Mouse (Mus musculus) cerebellum, postnatal 36 days (tissue): ENCODE results near the gene Klhl8.

ENCODE experiments used
- DNase-seq, 2 experiments: peaks; one replicate each; pipeline ENCODE4 v3.0.0; 2021 to 2022; ENCODE audit warnings: mixed read lengths in 2 of 2

The Klhl8 gene

DNA sequence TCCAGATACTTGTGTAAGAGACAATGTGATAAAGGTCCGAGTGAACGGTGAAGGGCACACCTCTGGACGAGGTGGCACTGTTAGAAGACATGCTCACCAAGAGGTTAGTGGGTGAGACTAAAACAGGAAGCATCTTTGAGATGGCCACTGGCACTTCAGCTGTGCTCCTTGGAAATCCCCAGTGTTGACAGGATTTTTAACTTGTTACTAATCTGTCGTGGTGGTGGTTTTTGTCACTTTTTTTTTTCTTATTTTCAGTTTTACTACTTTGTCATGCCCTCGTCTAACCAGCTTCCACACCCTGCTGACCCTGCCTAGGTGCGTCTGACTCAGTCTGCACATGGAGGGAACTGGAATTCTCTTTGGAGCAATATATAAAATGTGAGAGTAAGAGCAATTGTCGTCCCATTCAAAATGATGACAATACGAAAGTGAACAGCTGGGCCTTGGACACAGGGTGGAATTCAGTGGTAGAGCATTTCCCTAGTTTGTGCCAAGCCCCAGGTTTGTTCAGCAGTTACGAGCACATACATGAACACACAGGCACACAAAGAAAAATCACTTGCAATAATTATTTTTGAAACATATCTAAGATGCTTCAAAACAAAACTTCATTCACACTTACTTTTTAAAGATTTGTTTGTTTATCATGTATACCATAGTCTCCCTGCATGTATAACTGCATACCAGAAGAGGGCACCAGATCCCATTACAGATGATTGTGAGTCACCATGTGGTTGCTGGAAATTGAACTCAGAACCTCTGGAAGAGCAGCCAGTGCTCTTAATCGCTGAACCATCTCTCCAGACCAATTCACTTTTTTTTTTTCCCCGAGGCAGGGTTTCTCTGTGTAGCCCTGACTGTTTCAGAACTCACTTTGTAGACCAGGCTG is 3.5 kb upstream of the Klhl8 start:
- DNase-seq = no peak

DNA sequence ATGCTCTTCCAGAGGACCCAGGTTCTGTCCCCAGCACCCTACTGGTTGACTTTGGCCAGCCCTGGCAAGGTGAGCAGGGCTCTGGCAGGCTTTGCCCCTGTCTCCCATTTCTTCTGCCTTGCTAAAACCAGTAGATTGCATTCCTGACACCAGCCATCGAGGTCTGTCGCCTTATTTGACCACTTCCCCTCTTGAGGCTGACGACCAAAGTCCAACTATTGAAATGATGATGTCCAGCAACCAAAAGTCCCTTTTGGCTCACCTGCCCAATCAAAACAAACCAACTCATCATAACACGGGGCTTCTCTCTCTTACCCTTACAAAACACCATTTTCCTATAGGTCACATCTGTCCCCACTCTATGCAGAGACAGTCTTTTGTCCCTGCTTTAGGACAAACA is 2.1 kb upstream of the Klhl8 start:
- no peak for DNase-seq

GRCm38 (mm10) chr5:103911555-103911954 is 496 bp upstream of the Klhl8 start:
- no peak for DNase-seq

- DNase-seq = no peak
Observed at GRCm38 (mm10) chr5:103910156-103910555, 903 bp downstream of the Klhl8 start.

DNA sequence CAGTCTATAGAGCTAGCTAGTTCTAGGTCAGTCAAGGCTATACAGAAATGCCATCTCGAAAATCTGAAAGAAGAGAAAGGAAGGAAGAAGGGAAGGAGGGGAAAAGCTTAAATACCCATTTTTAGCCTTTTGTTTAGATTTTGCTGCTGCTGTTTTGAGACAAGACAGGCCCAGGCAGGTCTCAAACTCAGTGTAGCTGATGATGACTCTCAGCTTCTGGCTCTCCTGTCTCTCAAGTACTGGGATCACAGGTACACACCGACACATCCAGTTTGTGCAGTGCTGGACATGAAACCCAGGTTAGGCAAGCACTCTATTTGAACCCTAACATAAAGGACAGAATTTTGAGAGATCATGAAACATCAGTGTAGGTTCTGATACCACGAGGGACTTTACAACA is 1.6 kb downstream of the Klhl8 start:
- no peak for DNase-seq

- no peak for DNase-seq
Observed at GRCm38 (mm10) chr5:103908851-103909250, 2.2 kb downstream of the Klhl8 start.

DNA sequence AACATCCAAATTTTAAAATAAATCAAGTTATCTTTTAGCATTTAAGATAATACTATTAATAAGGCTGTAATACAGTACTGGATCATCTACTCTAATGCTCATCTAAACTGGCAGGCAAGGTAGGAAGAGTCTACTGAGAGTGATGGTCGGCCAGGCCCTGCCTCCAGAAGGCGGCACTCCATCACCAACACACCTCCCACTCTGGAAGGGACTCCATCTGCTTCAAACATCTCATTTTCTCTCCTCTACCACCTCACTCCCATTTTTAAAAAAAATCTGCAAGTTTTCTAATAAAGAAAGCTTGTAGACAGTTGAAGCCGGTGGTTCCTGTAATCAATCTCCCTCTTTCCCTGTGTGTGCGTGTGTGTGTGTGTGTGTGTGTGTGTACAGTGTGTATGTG is 3.2 kb downstream of the Klhl8 start:
- no peak for DNase-seq

DNA sequence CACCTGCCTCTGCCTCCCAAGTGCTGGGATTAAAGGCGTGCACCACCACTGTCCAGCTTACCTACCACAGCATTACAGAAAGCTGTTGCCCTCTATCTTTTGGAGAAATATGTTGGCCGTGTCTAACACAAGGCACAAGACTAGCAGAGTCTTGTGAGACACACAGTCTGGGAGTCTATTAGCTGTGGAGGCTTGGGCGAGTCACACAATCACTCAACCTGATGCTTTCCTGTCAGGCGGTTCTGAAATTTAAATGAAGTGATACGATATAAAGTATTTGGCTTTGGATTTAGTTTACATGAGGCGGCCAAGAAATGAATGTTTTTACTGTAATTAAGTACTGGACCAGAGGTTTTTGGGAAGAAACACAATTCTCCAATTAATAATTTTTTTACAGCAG is 4.9 kb downstream of the Klhl8 start:
- DNase-seq = no peak

DNA sequence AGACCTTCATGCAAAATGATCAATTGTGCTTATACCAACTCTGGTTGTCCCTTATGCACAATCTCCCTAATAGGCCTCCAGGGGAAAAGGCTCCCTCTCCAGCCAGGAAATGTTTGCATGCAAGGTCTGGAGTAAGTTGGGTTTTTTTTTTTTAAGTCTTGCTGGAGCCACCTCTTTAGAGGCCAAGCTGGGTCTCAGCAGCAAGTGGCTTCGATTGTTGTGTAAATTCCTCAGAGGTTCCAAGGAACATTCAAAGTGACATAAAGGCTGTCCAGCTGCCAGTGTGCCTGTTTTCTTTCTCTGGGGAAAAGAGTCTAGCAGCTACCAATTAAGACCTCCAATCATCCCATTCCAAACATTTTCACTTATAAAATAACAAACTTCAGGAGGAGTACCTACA is 12.7 kb downstream of the Klhl8 start:
- DNase-seq = no peak

GRCm38 (mm10) chr5:103889766-103890165 is 21.3 kb downstream of the Klhl8 start:
- no peak for DNase-seq

DNA sequence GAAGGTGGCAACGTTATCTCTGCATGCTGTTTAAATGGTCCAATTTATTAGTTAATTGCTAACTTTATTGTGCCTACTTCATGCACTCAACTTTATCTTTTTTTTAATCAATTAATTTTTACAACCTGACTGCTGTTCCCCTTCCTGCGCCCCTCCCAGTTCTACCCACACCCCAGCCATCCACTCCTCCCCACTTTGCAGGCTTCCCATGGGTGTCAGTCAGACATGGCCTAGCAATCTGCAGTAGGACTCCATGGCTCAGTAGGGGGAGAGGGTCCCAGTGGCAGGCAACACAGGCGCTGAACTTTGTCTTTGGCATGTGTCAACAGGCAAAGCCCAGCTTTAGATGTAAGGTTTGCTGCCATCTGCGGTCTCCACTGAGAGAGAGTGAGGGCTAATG is 47.3 kb downstream of the Klhl8 start:
- DNase-seq = no peak

DNA sequence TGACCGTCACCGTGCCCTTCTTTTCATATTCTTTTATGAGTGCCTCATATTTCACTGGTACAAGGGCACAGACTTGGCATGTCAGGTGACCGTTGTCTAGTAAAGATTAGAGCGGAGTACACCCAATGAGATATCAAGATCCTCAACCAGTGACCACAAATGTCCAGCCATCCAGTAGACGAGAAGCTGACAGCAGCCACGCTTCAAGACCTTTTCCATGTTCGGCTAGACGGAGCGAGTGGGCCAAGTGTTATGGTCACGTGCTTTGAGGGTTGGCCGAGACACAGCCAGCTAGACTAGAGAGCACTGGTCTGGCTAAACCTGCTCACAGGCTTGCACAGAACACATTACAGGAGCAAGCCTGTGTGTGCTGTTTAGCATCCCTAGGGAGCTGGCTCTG is 50.4 kb downstream of the Klhl8 start:
- no peak for DNase-seq

DNA sequence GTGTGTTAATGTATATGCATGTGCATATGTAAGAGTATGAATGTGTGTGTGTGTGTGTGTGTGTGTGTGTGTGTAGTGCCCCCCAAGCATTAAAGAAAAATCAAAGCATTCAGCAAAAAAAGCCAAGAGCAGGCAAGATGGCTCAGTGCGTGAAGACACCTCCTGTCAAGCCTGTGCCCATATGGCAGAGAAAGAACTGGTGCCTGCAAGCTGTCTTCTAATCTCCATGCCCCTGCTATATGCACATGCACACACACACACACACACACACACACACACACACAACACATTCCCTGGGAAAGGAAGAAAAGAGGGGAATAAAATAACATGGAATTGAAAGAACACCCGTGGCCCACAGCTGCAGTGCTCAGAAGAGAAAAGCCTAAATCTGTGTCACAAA is 53.9 kb downstream of the Klhl8 start:
- no peak for DNase-seq

DNA sequence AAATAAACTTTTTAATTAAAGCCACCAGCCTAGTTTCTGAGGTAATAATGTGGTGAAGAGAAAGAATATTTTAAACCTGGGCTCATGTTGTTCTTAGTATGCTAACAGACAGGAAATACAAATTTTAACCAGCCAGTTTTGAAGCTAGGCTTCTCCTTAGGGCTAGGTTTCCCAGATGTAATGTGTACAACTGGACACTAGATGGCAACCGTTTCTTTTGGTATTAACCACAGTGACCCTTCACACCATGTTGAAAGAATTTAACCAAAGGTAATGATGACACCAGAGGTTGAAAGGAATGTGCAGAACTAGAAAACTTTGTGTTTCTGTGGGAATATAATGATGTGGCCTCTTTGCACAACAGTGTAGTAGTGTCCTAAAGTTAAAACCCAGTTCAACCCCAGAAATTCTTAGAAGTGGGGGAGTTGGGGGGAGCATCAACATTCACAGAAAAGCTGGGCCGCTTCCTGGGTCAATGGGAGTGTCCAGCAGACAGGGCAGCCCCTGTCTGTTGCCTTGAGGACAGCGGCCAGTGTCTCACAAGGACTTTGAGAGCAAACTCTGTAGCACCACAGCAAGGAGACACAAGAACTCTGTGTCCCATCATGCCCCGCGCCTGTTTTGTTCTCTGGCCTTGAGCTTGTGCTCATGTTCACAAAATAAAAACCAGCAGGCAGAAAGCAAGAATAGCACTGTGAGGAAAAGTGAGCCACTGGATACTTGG is 54.6 kb downstream of the Klhl8 start:
- DNase-seq = peak in 1 of 2 experiments; percentile 39

DNA sequence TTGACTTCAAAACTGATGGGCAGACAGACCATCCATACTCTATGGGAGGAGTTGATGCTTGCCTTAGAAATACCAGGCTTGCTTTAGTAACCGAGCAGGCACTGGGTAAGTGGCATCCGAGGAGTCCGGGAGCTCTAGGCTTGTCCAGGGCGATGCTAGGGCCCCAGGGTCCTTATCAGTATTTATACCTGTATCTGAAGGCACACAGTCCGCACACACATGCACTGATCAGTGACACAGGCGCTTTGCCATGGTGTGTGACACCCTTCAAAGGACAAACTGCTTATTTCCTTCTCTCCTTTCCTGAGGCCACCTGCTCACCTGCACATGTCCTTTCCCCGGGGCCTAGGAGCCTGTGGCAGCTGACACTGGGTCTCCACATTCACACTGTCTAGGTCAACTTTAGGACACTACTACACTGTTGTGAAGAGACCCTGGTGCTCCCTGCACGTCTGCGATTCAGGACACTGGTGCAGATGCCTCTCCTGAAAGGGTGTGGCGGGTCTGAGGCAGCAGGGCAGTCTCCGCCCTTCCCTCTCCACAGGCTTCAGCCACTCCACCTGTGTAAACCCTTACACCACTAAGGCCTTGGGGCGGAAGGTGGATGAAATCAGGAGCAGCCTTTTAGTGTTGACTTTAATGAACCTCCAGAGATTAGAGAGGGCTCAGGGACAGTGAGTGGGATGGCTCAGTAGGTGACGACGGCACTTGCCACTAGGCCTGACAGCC is 55.4 kb downstream of the Klhl8 start:
- DNase-seq = no peak

GRCm38 (mm10) chr5:103854807-103855194 is 56.3 kb downstream of the Klhl8 start:
- DNase-seq = no peak

GRCm38 (mm10) chr5:103854041-103854806 is 56.8 kb downstream of the Klhl8 start:
- DNase-seq = peak in 1 of 2 experiments; percentile 31

DNA sequence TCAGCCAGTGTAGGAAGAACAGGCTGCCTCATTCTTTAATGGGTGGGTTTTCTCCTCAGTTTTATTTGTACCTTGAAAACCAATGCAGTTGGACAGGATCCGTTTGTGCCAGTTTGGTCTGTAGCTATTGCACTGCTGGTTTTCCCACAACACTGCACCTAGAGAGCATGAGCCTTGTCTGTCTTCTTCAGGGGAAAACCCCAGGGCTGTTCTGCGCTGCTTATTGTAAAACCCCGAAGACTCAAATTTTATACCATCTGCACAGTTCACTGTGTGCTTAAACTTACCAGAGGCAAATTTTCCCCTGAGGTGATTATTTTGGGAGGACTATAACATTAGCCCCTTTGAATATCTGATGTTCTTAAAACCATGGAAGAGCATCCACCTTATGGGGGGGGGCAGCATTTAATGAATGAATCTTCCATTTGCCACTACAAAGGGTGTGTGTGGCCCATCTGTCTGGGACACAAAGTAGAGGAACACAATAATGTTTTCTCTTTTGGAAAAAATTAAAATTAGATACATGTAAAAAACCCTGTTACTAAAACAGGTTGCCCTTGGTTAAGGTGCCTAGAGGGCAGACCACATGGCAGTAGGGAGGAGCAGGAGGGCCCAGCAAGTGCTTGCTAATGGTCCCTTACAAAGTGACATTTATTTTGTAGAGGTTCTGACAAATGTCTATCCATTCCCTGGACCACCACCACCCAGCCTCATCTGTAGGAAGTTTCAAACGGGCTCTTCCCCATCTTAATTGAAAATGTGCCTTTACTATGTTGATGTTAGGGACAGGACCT is 58.1 kb downstream of the Klhl8 start:
- no peak for DNase-seq

DNA sequence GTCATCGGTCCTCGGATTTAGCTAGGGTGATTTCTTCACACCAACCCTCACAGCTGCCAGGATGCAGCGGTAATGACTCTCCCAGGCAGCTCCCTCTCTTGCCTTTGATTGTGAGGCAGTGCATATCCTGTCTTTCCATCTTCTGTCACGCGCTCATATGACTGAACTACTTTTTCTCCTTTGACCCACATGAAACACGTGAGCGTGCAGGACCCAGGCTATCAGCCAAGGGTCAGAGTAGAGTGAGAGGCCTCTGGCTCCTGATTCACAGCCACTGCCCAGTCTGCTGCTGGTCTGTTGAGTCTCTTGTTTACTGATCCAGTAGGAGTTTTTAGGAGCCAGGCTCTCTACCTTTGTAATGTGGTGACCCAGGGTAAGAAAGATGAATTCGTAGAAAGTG is 62.5 kb downstream of the Klhl8 start:
- DNase-seq = no peak

- DNase-seq = no peak
Observed at GRCm38 (mm10) chr5:103846609-103847008, 64.5 kb downstream of the Klhl8 start.

GRCm38 (mm10) chr5:103846154-103846551 is 64.9 kb downstream of the Klhl8 start:
- DNase-seq = no peak
